Mouse (Mus musculus): ENCODE measurements around the gene Txlna. TPM values are rescaled to one million over a fixed set of nuclear protein-coding genes. Genes with fewer than 3 reads are reported as not detected.

Txlna gene
- 90.7 and 92.9 TPM in 2 replicates for polyA plus RNA-seq (2015; fragmentation: Nextera tagmentation; extraction: Ambion mirVana)

DNA sequence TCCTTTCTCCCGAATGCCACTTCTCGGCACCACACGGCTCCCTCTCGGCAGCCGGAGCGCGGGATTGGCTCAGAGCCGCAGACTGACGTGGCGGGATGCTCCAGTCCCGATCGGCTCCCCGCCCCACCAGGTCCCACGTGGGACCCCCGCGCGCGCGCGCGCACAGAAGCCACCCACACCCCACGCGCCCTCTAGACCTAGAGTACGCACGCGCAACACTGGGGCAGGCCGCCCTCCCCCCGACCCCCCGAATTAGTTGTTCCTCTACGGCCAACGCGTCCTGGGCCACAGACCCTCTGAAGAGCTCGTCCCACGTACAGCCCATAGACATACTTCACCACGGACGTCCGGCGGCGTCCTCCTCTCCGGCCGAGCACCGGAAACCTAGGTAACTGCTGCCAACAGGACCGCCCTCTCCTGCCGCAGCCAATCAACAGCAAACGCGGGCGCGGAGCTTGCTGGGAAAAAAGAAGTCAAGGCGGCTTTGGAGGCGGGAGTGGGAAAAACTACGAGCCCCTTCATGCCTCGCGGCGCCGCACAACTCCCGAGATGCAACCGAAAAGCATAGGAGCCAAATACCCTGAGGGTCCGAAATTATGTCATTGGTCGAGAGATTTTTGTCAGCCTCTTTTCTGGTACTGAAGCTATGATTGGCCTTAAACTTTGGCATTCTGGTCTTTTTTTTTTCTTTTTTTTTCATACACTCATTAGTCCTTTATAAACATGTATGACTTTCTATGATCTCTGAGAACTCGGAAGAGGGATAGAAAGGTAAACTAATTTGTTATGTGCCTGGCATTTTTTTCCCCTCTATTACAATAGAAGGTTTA, at the start of gene Txlna:
TSS of gene Txlna (minus strand) at position 428 of the 830 bp plus-strand sequence.
- peaks cover 57% of the 10 kb centered on the region for H3K36me3 ChIP-seq
- peak within 1 kb of the TSS; percentile 81 for H3K9ac ChIP-seq
- under 1% methylated on average over 60 of the region's 60 CpGs for WGBS
- peaks cover 35% of the 10 kb centered on the region for H3K4me1 ChIP-seq
- peak within 1 kb of the TSS; percentile 80 for H3K4me2 ChIP-seq
- H3K27ac ChIP-seq: peak within 1 kb of the TSS; percentile 95
- H3K4me3 ChIP-seq: peak within 1 kb of the TSS; percentile 55
- no peaks in the 10 kb centered on the region for H3K27me3 ChIP-seq
- H3K9me3 ChIP-seq: no peaks in the 10 kb centered on the region
- ATAC-seq (ENCODE audit: insufficient number of reproducible peaks, insufficient read depth, low FRiP score, low TSS enrichment, low read depth): peak; percentile 93

DNA sequence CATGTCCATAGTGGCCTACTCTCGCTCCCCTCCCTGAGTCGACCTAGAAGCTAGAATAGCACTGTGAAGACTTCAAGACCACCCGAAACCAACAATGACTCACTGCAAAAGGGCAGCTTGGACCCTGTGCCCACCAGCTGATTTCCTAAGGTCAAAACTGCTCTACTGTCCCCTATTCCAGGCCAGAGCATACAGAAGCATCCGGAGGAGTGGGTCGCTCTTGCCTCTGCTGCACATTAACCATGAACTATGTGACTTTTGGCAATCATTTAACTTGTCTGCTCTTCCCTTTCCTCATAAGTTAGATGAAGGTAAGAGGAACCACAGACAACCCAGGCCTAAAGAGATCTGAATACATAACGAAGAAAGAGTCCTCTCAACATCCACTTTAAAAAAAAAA, 43.7 kb upstream of the Txlna start:
- Histone ChIP-seq H3K9me3 (no peaks in the 10 kb centered on the region), H3K27me3 (no peaks in the 10 kb centered on the region), H3K9ac (no peak overlapping the region), H3K4me2 (no peak overlapping the region), H3K4me1 (no peaks in the 10 kb centered on the region), H3K36me3 (peaks cover 93% of the 10 kb centered on the region), H3K27ac (no peak overlapping the region), H3K4me3 (no peak overlapping the region)
- no peak for ATAC-seq (ENCODE audit: insufficient number of reproducible peaks, insufficient read depth, low FRiP score, low TSS enrichment, low read depth)
- 96% methylated on average over 6 of the region's 6 CpGs for WGBS

- Histone ChIP-seq H3K9me3 (no peaks in the 10 kb centered on the region), H3K36me3 (peaks cover 93% of the 10 kb centered on the region), H3K27me3 (no peaks in the 10 kb centered on the region), H3K27ac (no peak overlapping the region), H3K9ac (no peak overlapping the region), H3K4me1 (no peaks in the 10 kb centered on the region), H3K4me2 (no peak overlapping the region), H3K4me3 (no peak overlapping the region)
- no peak for ATAC-seq (ENCODE audit: insufficient number of reproducible peaks, insufficient read depth, low FRiP score, low TSS enrichment, low read depth)
- WGBS: 87% methylated on average over 11 of the region's 11 CpGs
Measured at GRCm38 (mm10) chr4:129683901-129684493, 43.1 kb upstream of the Txlna start.

GRCm38 (mm10) chr4:129681837-129682236, 41.0 kb upstream of the Txlna start:
- WGBS: 94% methylated on average over 11 of the region's 11 CpGs
- Histone ChIP-seq H3K4me3 (no peak overlapping the region), H3K4me2 (no peak overlapping the region), H3K36me3 (peaks cover 94% of the 10 kb centered on the region), H3K27ac (no peak overlapping the region), H3K27me3 (no peaks in the 10 kb centered on the region), H3K9me3 (no peaks in the 10 kb centered on the region), H3K9ac (no peak overlapping the region), H3K4me1 (no peaks in the 10 kb centered on the region)
- no peak for ATAC-seq (ENCODE audit: insufficient number of reproducible peaks, insufficient read depth, low FRiP score, low TSS enrichment, low read depth)

DNA sequence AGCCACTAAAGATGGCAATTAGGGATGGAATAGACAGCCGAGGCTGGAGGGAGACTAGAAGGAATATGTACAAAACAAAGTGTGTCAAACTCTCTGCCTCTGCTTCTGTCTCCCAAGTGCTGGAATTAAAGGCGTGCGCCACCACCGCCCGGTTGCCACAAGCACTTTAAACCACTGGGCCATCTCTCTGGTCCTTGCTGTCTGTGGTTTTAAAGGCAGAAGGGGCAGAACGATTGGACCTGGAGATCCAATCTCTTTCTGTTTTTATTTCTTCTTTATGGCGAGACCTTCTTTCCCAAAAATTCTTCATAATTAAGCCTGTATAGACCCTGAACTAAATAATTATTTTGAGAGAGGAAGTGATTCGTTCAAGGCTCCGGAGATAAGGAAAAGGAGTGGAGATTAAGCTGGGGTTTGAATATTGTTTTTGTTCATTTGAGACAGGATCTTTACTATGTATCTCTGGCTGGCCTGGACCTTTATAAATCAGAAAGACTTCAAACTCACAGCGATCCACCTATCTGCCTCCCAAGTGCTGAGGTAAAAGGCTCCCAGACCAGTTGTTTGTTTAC, 32.1 kb upstream of the Txlna start:
- Histone ChIP-seq H3K27me3 (no peaks in the 10 kb centered on the region), H3K36me3 (peaks cover 33% of the 10 kb centered on the region), H3K9me3 (no peaks in the 10 kb centered on the region), H3K27ac (peak overlapping the region; percentile 96), H3K4me2 (peak overlapping the region; percentile 68), H3K4me1 (peaks cover 12% of the 10 kb centered on the region), H3K4me3 (peak overlapping the region; percentile 100), H3K9ac (peak overlapping the region; percentile 99)
- 8% methylated on average over 10 of the region's 10 CpGs for WGBS
- ATAC-seq (ENCODE audit: insufficient number of reproducible peaks, insufficient read depth, low FRiP score, low TSS enrichment, low read depth): no peak

GRCm38 (mm10) chr4:129672083-129672877, 31.4 kb upstream of the Txlna start, which contains the start of gene Kpna6:
Gene Kpna6, minus strand, starts transcription at chr4:129672767.
- under 1% methylated on average over 65 of the region's 65 CpGs for WGBS
- H3K36me3 ChIP-seq: peaks cover 28% of the 10 kb centered on the region
- peaks cover 12% of the 10 kb centered on the region for H3K4me1 ChIP-seq
- H3K4me3 ChIP-seq: peak within 1 kb of the TSS; percentile 100
- peak within 1 kb of the TSS; percentile 68 for H3K4me2 ChIP-seq
- H3K27ac ChIP-seq: peak within 1 kb of the TSS; percentile 96
- H3K27me3 ChIP-seq: no peaks in the 10 kb centered on the region
- peak; percentile 82 for ATAC-seq (ENCODE audit: insufficient number of reproducible peaks, insufficient read depth, low FRiP score, low TSS enrichment, low read depth)
- H3K9ac ChIP-seq: peak within 1 kb of the TSS; percentile 99
- H3K9me3 ChIP-seq: no peaks in the 10 kb centered on the region

- H3K4me2 ChIP-seq: peak overlapping the region; percentile 68
- no peaks in the 10 kb centered on the region for H3K27me3 ChIP-seq
- 7% methylated on average over 12 of the region's 12 CpGs for WGBS
- H3K36me3 ChIP-seq: peaks cover 28% of the 10 kb centered on the region
- H3K9ac ChIP-seq: peak overlapping the region; percentile 99
- H3K27ac ChIP-seq: peak overlapping the region; percentile 96
- peaks cover 12% of the 10 kb centered on the region for H3K4me1 ChIP-seq
- H3K4me3 ChIP-seq: peak overlapping the region; percentile 100
- ATAC-seq (ENCODE audit: insufficient number of reproducible peaks, insufficient read depth, low FRiP score, low TSS enrichment, low read depth): no peak
- H3K9me3 ChIP-seq: no peaks in the 10 kb centered on the region
Measured at GRCm38 (mm10) chr4:129671491-129672082, 30.7 kb upstream of the Txlna start.

DNA sequence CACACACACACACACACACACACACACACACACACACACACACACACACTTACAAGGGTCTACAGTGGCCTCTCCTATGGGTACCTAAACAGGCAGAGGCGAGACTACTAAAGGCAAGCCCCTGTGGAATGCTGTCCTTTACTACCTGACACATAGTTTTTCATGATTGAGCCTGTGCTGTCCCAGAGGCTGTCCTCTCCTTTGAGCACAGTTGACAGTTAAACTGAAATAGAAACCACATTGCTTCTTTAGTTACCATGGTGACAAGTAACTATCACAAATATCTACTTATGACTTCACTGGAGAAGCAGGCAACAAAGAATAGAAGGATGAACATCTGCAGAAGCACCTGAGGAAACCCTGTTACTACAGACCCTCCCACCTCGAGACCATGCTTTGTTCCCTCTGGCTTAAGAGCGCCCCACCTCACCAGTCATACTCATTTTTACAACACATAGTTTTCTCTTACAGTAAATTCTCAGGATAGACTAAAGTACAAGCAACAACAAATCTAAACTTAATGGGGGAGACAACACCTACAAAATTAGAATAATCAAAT, 21.5 kb upstream of the Txlna start:
- Histone ChIP-seq H3K27ac (no peak overlapping the region), H3K27me3 (no peaks in the 10 kb centered on the region), H3K9ac (no peak overlapping the region), H3K9me3 (no peaks in the 10 kb centered on the region), H3K36me3 (peaks cover 65% of the 10 kb centered on the region), H3K4me1 (no peaks in the 10 kb centered on the region), H3K4me2 (no peak overlapping the region), H3K4me3 (no peak overlapping the region)
- 81% methylated on average over 3 of the region's 3 CpGs for WGBS
- no peak for ATAC-seq (ENCODE audit: insufficient number of reproducible peaks, insufficient read depth, low FRiP score, low TSS enrichment, low read depth)

GRCm38 (mm10) chr4:129661584-129661983, 20.7 kb upstream of the Txlna start:
- Histone ChIP-seq H3K27me3 (no peaks in the 10 kb centered on the region), H3K4me1 (no peaks in the 10 kb centered on the region), H3K36me3 (peaks cover 65% of the 10 kb centered on the region), H3K4me2 (no peak overlapping the region), H3K9me3 (no peaks in the 10 kb centered on the region), H3K4me3 (no peak overlapping the region), H3K27ac (no peak overlapping the region), H3K9ac (no peak overlapping the region)
- 94% methylated on average over 3 of the region's 3 CpGs for WGBS
- no peak for ATAC-seq (ENCODE audit: insufficient number of reproducible peaks, insufficient read depth, low FRiP score, low TSS enrichment, low read depth)

DNA sequence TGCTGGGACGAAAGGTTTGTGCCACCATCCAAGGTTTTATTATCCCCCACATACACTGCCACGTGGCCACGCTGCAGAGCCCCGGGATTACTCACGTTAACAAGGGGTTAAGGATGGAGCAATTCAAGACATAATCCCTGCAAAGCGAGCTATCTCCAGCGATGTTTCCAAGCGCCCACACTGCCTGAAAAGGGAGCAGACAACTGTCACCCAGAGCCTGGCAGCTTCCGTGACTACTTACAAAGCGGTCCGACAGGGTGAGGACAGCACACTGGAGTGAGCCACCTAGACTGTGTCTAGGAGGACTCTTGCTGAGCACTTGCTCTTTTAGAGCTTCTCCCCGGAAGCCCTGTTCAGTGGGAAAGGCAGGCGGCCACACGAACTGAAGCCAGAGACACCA, 13.9 kb upstream of the Txlna start:
- Histone ChIP-seq H3K9ac (no peak overlapping the region), H3K27me3 (no peaks in the 10 kb centered on the region), H3K4me1 (no peaks in the 10 kb centered on the region), H3K27ac (no peak overlapping the region; the same call in 1 of the 2 replicates), H3K4me3 (no peak overlapping the region), H3K9me3 (no peaks in the 10 kb centered on the region), H3K36me3 (peaks cover 95% of the 10 kb centered on the region), H3K4me2 (no peak overlapping the region)
- ATAC-seq (ENCODE audit: insufficient number of reproducible peaks, insufficient read depth, low FRiP score, low TSS enrichment, low read depth): no peak
- 89% methylated on average over 14 of the region's 14 CpGs for WGBS

- 92% methylated on average over 8 of the region's 8 CpGs for WGBS
- Histone ChIP-seq H3K4me3 (no peak overlapping the region), H3K4me1 (no peaks in the 10 kb centered on the region), H3K9ac (no peak overlapping the region), H3K9me3 (no peaks in the 10 kb centered on the region), H3K27me3 (no peaks in the 10 kb centered on the region), H3K36me3 (peaks cover 98% of the 10 kb centered on the region), H3K27ac (no peak overlapping the region), H3K4me2 (no peak overlapping the region)
- ATAC-seq (ENCODE audit: insufficient number of reproducible peaks, insufficient read depth, low FRiP score, low TSS enrichment, low read depth): no peak
Measured at GRCm38 (mm10) chr4:129650359-129650758, 9.5 kb upstream of the Txlna start.

Measured in embryonic facial prominence, embryonic 13.5 days (tissue).